Mouse (Mus musculus): ENCODE measurements around the gene Hist1h4a. TPM values are rescaled to one million over a fixed set of nuclear protein-coding genes. Genes with fewer than 3 reads are reported as not detected.

The Hist1h4a gene
- polyA plus RNA-seq, 1 experiment from 2014 or later: not detected

Small RNA genes within 50 kb of the gene (microRNA-seq; reads per million reads assigned to microRNA genes)
- not detected for gene Gm44314
- gene Gm44484: not detected

Other genes starting within 250 kb of the Hist1h4a start
- gene Hist1h4h, start 230.2 kb downstream of the Hist1h4a start, polyA plus RNA-seq (2014; fragmentation: Nextera tagmentation; extraction: Ambion mirVana): 3.4 and 6.8 TPM in 2 replicates
- 1.6 and 2.1 TPM in 2 replicates for gene Hist1h2af, start 227.3 kb downstream of the Hist1h4a start, polyA plus RNA-seq (2014; fragmentation: Nextera tagmentation; extraction: Ambion mirVana)
- gene Hist1h3g, start 225.8 kb downstream of the Hist1h4a start, polyA plus RNA-seq (2014; fragmentation: Nextera tagmentation; extraction: Ambion mirVana): 3.3 and 4.3 TPM in 2 replicates
- 0.82 and 1.3 TPM in 2 replicates for gene Hist1h2bh, start 217.8 kb downstream of the Hist1h4a start, polyA plus RNA-seq (2014; fragmentation: Nextera tagmentation; extraction: Ambion mirVana)
- gene Hist1h3f, start 217.2 kb downstream of the Hist1h4a start, polyA plus RNA-seq (2014; fragmentation: Nextera tagmentation; extraction: Ambion mirVana): 0.51 and 1.4 TPM in 2 replicates
- gene Hist1h4f, start 209.6 kb downstream of the Hist1h4a start, polyA plus RNA-seq (2014; fragmentation: Nextera tagmentation; extraction: Ambion mirVana): 0.94 and 1.5 TPM in 2 replicates
- 0.58 TPM in 2 replicates for gene Hist1h1d, start 208.0 kb downstream of the Hist1h4a start, polyA plus RNA-seq (2014; fragmentation: Nextera tagmentation; extraction: Ambion mirVana)
- 6.4 and 6.9 TPM in 2 replicates for gene Hist1h3e, start 198.9 kb downstream of the Hist1h4a start, polyA plus RNA-seq (2014; fragmentation: Nextera tagmentation; extraction: Ambion mirVana)
- 61.5 and 64.3 TPM in 2 replicates for gene Hist1h2ae, start 190.0 kb downstream of the Hist1h4a start, polyA plus RNA-seq (2014; fragmentation: Nextera tagmentation; extraction: Ambion mirVana)
- 6.9 and 10.2 TPM in 2 replicates for gene Hist1h2bg, start 189.8 kb downstream of the Hist1h4a start, polyA plus RNA-seq (2014; fragmentation: Nextera tagmentation; extraction: Ambion mirVana)
- gene Hist1h2bf, start 187.0 kb downstream of the Hist1h4a start, polyA plus RNA-seq (2014; fragmentation: Nextera tagmentation; extraction: Ambion mirVana): 3.4 and 4.1 TPM in 2 replicates
- 0.90 and 4.0 TPM in 2 replicates for gene Hist1h2ad, start 186.8 kb downstream of the Hist1h4a start, polyA plus RNA-seq (2014; fragmentation: Nextera tagmentation; extraction: Ambion mirVana)
- gene Hist1h3d, start 185.5 kb downstream of the Hist1h4a start, polyA plus RNA-seq (2014; fragmentation: Nextera tagmentation; extraction: Ambion mirVana): 8.1 and 10.4 TPM in 2 replicates
- 89.4 and 91.9 TPM in 2 replicates for gene Hist1h4d, start 179.6 kb downstream of the Hist1h4a start, polyA plus RNA-seq (2014; fragmentation: Nextera tagmentation; extraction: Ambion mirVana)
- gene Hist1h2be, start 140.1 kb downstream of the Hist1h4a start, polyA plus RNA-seq (2014; fragmentation: Nextera tagmentation; extraction: Ambion mirVana): 1.7 and 1.8 TPM in 2 replicates
- gene Hist1h1e, start 138.7 kb downstream of the Hist1h4a start, polyA plus RNA-seq (2014; fragmentation: Nextera tagmentation; extraction: Ambion mirVana): 16.3 and 18.2 TPM in 2 replicates
- gene Hist1h2ac, start 77.3 kb downstream of the Hist1h4a start, polyA plus RNA-seq (2014; fragmentation: Nextera tagmentation; extraction: Ambion mirVana): 0.92 and 0.97 TPM in 2 replicates
- 21.3 and 22.2 TPM in 2 replicates for gene Hist1h2bc, start 77.0 kb downstream of the Hist1h4a start, polyA plus RNA-seq (2014; fragmentation: Nextera tagmentation; extraction: Ambion mirVana)
- not detected in 2 replicates for gene Hist1h1t, start 65.4 kb downstream of the Hist1h4a start, polyA plus RNA-seq (2014; fragmentation: Nextera tagmentation; extraction: Ambion mirVana)
- gene Hist1h4c, start 62.8 kb downstream of the Hist1h4a start, polyA plus RNA-seq (2014; fragmentation: Nextera tagmentation; extraction: Ambion mirVana): 4.1 and 5.2 TPM in 2 replicates
- gene Hfe, start 50.4 kb downstream of the Hist1h4a start, polyA plus RNA-seq (2014; fragmentation: Nextera tagmentation; extraction: Ambion mirVana): 3.2 and 3.3 TPM in 2 replicates
- 12.2 and 15.3 TPM in 2 replicates for gene Hist1h1c, start 22.4 kb downstream of the Hist1h4a start, polyA plus RNA-seq (2014; fragmentation: Nextera tagmentation; extraction: Ambion mirVana)
- 8.3 and 10.6 TPM in 2 replicates for gene Hist1h3c, start 15.6 kb downstream of the Hist1h4a start, polyA plus RNA-seq (2014; fragmentation: Nextera tagmentation; extraction: Ambion mirVana)
- gene Hist1h2bb, start 14.5 kb downstream of the Hist1h4a start, polyA plus RNA-seq (2014; fragmentation: Nextera tagmentation; extraction: Ambion mirVana): 2.4 and 2.9 TPM in 2 replicates
- gene Hist1h2ab, start 10.1 kb downstream of the Hist1h4a start, polyA plus RNA-seq (2014; fragmentation: Nextera tagmentation; extraction: Ambion mirVana): 33.1 and 47.3 TPM in 2 replicates
- gene Hist1h3b, start 9.0 kb downstream of the Hist1h4a start, polyA plus RNA-seq (2014; fragmentation: Nextera tagmentation; extraction: Ambion mirVana): 6.2 and 8.4 TPM in 2 replicates
- 4.3 and 9.0 TPM in 2 replicates for gene Hist1h4b, start 4.2 kb downstream of the Hist1h4a start, polyA plus RNA-seq (2014; fragmentation: Nextera tagmentation; extraction: Ambion mirVana)
- 2.3 and 4.3 TPM in 2 replicates for gene Hist1h3a, start 1.2 kb upstream of the Hist1h4a start, polyA plus RNA-seq (2014; fragmentation: Nextera tagmentation; extraction: Ambion mirVana)
- 1.1 and 3.6 TPM in 2 replicates for gene Hist1h1a, start 2.4 kb upstream of the Hist1h4a start, polyA plus RNA-seq (2014; fragmentation: Nextera tagmentation; extraction: Ambion mirVana)
- not detected in 2 replicates for gene Trim38, start 8.7 kb upstream of the Hist1h4a start, polyA plus RNA-seq (2014; fragmentation: Nextera tagmentation; extraction: Ambion mirVana)
- not detected in 2 replicates for gene Slc17a2, start 45.8 kb upstream of the Hist1h4a start, polyA plus RNA-seq (2014; fragmentation: Nextera tagmentation; extraction: Ambion mirVana)
- not detected in 2 replicates for gene Slc17a3, start 78.2 kb upstream of the Hist1h4a start, polyA plus RNA-seq (2014; fragmentation: Nextera tagmentation; extraction: Ambion mirVana)
- gene Slc17a1, start 106.5 kb upstream of the Hist1h4a start, polyA plus RNA-seq (2014; fragmentation: Nextera tagmentation; extraction: Ambion mirVana): not detected in 2 replicates
- gene Slc17a4, start 153.8 kb upstream of the Hist1h4a start, polyA plus RNA-seq (2014; fragmentation: Nextera tagmentation; extraction: Ambion mirVana): 0.49 and 0.64 TPM in 2 replicates
- not detected in 2 replicates for gene Hist1h2ba, start 172.9 kb upstream of the Hist1h4a start, polyA plus RNA-seq (2014; fragmentation: Nextera tagmentation; extraction: Ambion mirVana)
- not detected in 2 replicates for gene Hist1h2aa, start 173.2 kb upstream of the Hist1h4a start, polyA plus RNA-seq (2014; fragmentation: Nextera tagmentation; extraction: Ambion mirVana)
- gene Scgn, start 230.0 kb upstream of the Hist1h4a start, polyA plus RNA-seq (2014; fragmentation: Nextera tagmentation; extraction: Ambion mirVana): 0.45 and 0.73 TPM in 2 replicates

Data from neural tube, embryonic 11.5 days (tissue).